Comparison of ENCODE assay signal across 23 mouse cellular contexts in the genomic region with DNA sequence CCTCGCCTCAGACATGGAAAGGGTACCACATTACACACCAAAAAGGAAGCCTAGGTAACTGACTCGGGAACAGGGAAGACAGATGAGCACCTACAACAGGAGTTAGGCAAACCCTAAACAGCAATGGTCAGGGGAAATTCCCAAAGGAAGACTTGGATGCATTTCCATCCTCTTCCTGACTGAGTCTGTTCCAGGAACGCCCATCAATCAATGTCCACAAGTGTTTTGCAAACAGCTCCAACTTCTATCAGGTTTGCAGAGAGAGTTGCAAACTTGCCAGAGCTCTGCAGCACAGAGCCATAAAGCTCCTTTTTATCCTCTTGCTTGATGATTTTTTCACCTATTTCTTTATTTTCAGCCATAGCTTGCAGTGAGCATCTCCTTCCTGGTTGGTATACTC.
DNase-seq lines count a peak whose midpoint lies in the region; ATAC-seq lines count a peak whose summit lies in the region.
"Had no signal": no experiment of that assay in that cellular context is flagged by ENCODE, and none has a peak within 500 bp of the region (broad histone marks: within the 10 kb centered on the region; RNA-seq: fewer than 3 reads in every experiment).

No protein-coding gene starts in this region.

- H3K9ac ChIP-seq in embryonic facial prominence, embryonic 14.5 days (ENCODE audit: low read depth, low read length): no peak overlapping the region
- H3K9ac ChIP-seq in kidney, embryonic 16.5 days (replicated peaks; ENCODE audit: low read length): no peak overlapping the region
- H3K9ac ChIP-seq: embryonic facial prominence, embryonic 13.5 days; forebrain, embryonic 13.5 days; heart, embryonic 15.5 days; hindbrain, embryonic 13.5 days had no signal

- peak; percentile 10 for DNase-seq in embryonic facial prominence, embryonic 14.5 days (ENCODE audit: low spot score)
- no peak for DNase-seq in embryonic facial prominence, embryonic 10.5 days (ENCODE audit: low spot score)
- peak; percentile 9 to 10 for DNase-seq in kidney, adult 8-10 months
- peak; percentile 43 for DNase-seq in 3T3-L1 (ENCODE audit: low read depth, low spot score)
- peak; percentile 10 for DNase-seq in kidney, postnatal 10 days
- no peak for DNase-seq in layer of hippocampus, postnatal 14 days (ENCODE audit: low spot score in 2 of 2)
- DNase-seq in cerebellum, postnatal 4 days (ENCODE audit: low spot score in 2 of 2): no peak
- DNase-seq: adrenal gland, adult 2 months; adrenal gland, postnatal 25 days; cerebellum, adult 18-20 months; cerebellum, postnatal 10 days; gastrocnemius, adult 2 months; gastrocnemius, postnatal 25 days; heart, postnatal 14 days had no signal

- ATAC-seq in embryonic facial prominence, embryonic 14.5 days (ENCODE audit: low read depth): no peak
- no peak for ATAC-seq in kidney, embryonic 16.5 days (ENCODE audit: low FRiP score, low TSS enrichment)
- ATAC-seq: activated CD4-positive, CD25-positive, alpha-beta regulatory T cell, adult 4 months; forebrain, embryonic 13.5 days; hindbrain, postnatal 0 days; Patski had no signal

- no peaks in the 10 kb centered on the region for H3K4me1 ChIP-seq in embryonic facial prominence, embryonic 14.5 days (ENCODE audit: control insufficient read depth, insufficient read depth, low read length)
- H3K4me1 ChIP-seq in embryonic facial prominence, embryonic 10.5 days: no peaks in the 10 kb centered on the region
- no peaks in the 10 kb centered on the region for H3K4me1 ChIP-seq in kidney, embryonic 16.5 days (ENCODE audit: insufficient read depth, low read length)
- H3K4me1 ChIP-seq: embryonic facial prominence, embryonic 13.5 days; forebrain, embryonic 13.5 days; heart, embryonic 15.5 days; hindbrain, embryonic 13.5 days had no signal

- no peaks in the 10 kb centered on the region for H3K27me3 ChIP-seq in embryonic facial prominence, embryonic 14.5 days (replicated peaks; ENCODE audit: control insufficient read depth, insufficient read depth, low read length)
- H3K27me3 ChIP-seq in embryonic facial prominence, embryonic 10.5 days (replicated peaks; ENCODE audit: low read depth, poor library complexity, severe bottlenecking): no peaks in the 10 kb centered on the region
- no peaks in the 10 kb centered on the region for H3K27me3 ChIP-seq in kidney, embryonic 16.5 days (ENCODE audit: insufficient read depth, low read length)
- H3K27me3 ChIP-seq: embryonic facial prominence, embryonic 13.5 days; forebrain, embryonic 13.5 days; heart, embryonic 15.5 days; hindbrain, embryonic 13.5 days; Patski had no signal

- H3K27ac ChIP-seq in embryonic facial prominence, embryonic 14.5 days (replicated peaks; ENCODE audit: low read depth, low read length): no peak overlapping the region
- no peak overlapping the region for H3K27ac ChIP-seq in embryonic facial prominence, embryonic 10.5 days (replicated peaks)
- no peak overlapping the region for H3K27ac ChIP-seq in kidney, embryonic 16.5 days (ENCODE audit: low read length)
- H3K27ac ChIP-seq: embryonic facial prominence, embryonic 13.5 days; forebrain, embryonic 13.5 days; gastrocnemius, adult 2 months; heart, embryonic 15.5 days; hindbrain, embryonic 13.5 days; hindbrain, postnatal 0 days had no signal

- 82% methylated on average over 3 of the region's 3 CpGs for WGBS in embryonic facial prominence, embryonic 14.5 days
- 83% methylated on average over 3 of the region's 3 CpGs for WGBS in embryonic facial prominence, embryonic 10.5 days
- WGBS in kidney, embryonic 16.5 days: 43% methylated on average over 3 of the region's 3 CpGs

- H3K4me2 ChIP-seq in embryonic facial prominence, embryonic 14.5 days (ENCODE audit: low read depth, low read length): no peak overlapping the region
- H3K4me2 ChIP-seq in kidney, embryonic 16.5 days (replicated peaks; ENCODE audit: low read depth, low read length): no peak overlapping the region
- H3K4me2 ChIP-seq: embryonic facial prominence, embryonic 13.5 days; forebrain, embryonic 13.5 days; heart, embryonic 11.5 days; heart, embryonic 15.5 days; hindbrain, embryonic 13.5 days had no signal

- H3K4me3 ChIP-seq in embryonic facial prominence, embryonic 14.5 days (ENCODE audit: low read depth, low read length): no peak overlapping the region
- H3K4me3 ChIP-seq in embryonic facial prominence, embryonic 10.5 days: no peak overlapping the region
- no peak overlapping the region for H3K4me3 ChIP-seq in kidney, embryonic 16.5 days (ENCODE audit: low read length)
- H3K4me3 ChIP-seq: embryonic facial prominence, embryonic 13.5 days; forebrain, embryonic 13.5 days; gastrocnemius, adult 2 months; heart, embryonic 15.5 days; hindbrain, embryonic 13.5 days had no signal

- H3K9me3 ChIP-seq in embryonic facial prominence, embryonic 14.5 days (ENCODE audit: control insufficient read depth, low read length): no peaks in the 10 kb centered on the region
- no peaks in the 10 kb centered on the region for H3K9me3 ChIP-seq in embryonic facial prominence, embryonic 10.5 days
- no peaks in the 10 kb centered on the region for H3K9me3 ChIP-seq in kidney, embryonic 16.5 days (ENCODE audit: low read length)
- H3K9me3 ChIP-seq: embryonic facial prominence, embryonic 13.5 days; forebrain, embryonic 13.5 days; heart, embryonic 15.5 days; hindbrain, embryonic 13.5 days had no signal

- H3K36me3 ChIP-seq in embryonic facial prominence, embryonic 14.5 days (ENCODE audit: control insufficient read depth, insufficient read depth, low read length): no peaks in the 10 kb centered on the region
- H3K36me3 ChIP-seq in embryonic facial prominence, embryonic 10.5 days (replicated peaks): no peaks in the 10 kb centered on the region
- no peaks in the 10 kb centered on the region for H3K36me3 ChIP-seq in kidney, embryonic 16.5 days (ENCODE audit: insufficient read depth, low read length)
- H3K36me3 ChIP-seq: embryonic facial prominence, embryonic 13.5 days; heart, embryonic 15.5 days; hindbrain, embryonic 13.5 days had no signal

Comparison
In these comparisons a context has a peak if more than half of its experiments do, and no peak if none do; other contexts are left out.
1. DNase-seq: peak in embryonic facial prominence, embryonic 14.5 days (single experiment), kidney, adult 8-10 months (2 of 2), 3T3-L1 (single experiment) and kidney, postnatal 10 days (single experiment); none in embryonic facial prominence, embryonic 10.5 days (single experiment), layer of hippocampus, postnatal 14 days (0 of 2) and cerebellum, postnatal 4 days (0 of 2).